Mouse (Mus musculus): Measurements from ENCODE around the gene Slc51a. TPM values are rescaled to one million over a fixed set of nuclear protein-coding genes. Genes with fewer than 3 reads are reported as not detected.

Gene Slc51a
- polyA plus RNA-seq, 1 experiment from 2014 or later = 3.1 TPM

GRCm38 (mm10) chr16:32516006-32516962, 28.6 kb upstream of the Slc51a start:
- peak; percentile 57 for DNase-seq (ENCODE audit: low spot score)
- no peaks in the 10 kb centered on the region for H3K36me3 ChIP-seq (ENCODE audit: control insufficient read depth, insufficient read depth, low read length)
- peak overlapping the region; percentile 80 for H3K27ac ChIP-seq (replicated peaks)
- peak overlapping the region; percentile 47; the same call in 1 of the 2 replicates for H3K9ac ChIP-seq (ENCODE audit: low read length)
- H3K4me1 ChIP-seq (replicated peaks; ENCODE audit: control insufficient read depth, insufficient read depth) = no peaks in the 10 kb centered on the region
- WGBS = 26% methylated on average over 21 of the region's 21 CpGs
- no peak for TF ChIP-seq CTCF (IDR thresholded peaks at IDR 0.05; ENCODE audit: low read depth)
- no peak for TF ChIP-seq EP300 (optimal IDR thresholded peaks at IDR 0.05)
- H3K4me3 ChIP-seq (ENCODE audit: low read depth, low read length) = no peak overlapping the region
- peak; percentile 45 for ATAC-seq (ENCODE audit: low FRiP score, low TSS enrichment)
- peak overlapping the region; percentile 35; the same call in 1 of the 2 replicates for H3K4me2 ChIP-seq (replicated peaks; ENCODE audit: low read depth)
- H3K27me3 ChIP-seq (ENCODE audit: control insufficient read depth, insufficient read depth, low read length) = no peaks in the 10 kb centered on the region
- H3K9me3 ChIP-seq (ENCODE audit: control insufficient read depth, low read length) = no peaks in the 10 kb centered on the region

- H3K27me3 ChIP-seq (ENCODE audit: control insufficient read depth, insufficient read depth, low read length) = no peaks in the 10 kb centered on the region
- no peak overlapping the region for H3K9ac ChIP-seq (ENCODE audit: low read length)
- H3K36me3 ChIP-seq (ENCODE audit: control insufficient read depth, insufficient read depth, low read length) = no peaks in the 10 kb centered on the region
- no peaks in the 10 kb centered on the region for H3K9me3 ChIP-seq (ENCODE audit: control insufficient read depth, low read length)
- DNase-seq (ENCODE audit: low spot score) (peak; percentile 14), ATAC-seq (ENCODE audit: low FRiP score, low TSS enrichment) (no peak)
- H3K27ac ChIP-seq (replicated peaks) = no peak overlapping the region
- H3K4me1 ChIP-seq (replicated peaks; ENCODE audit: control insufficient read depth, insufficient read depth) = no peaks in the 10 kb centered on the region
- TF ChIP-seq EP300 (optimal IDR thresholded peaks at IDR 0.05) = no peak
- TF ChIP-seq CTCF (IDR thresholded peaks at IDR 0.05; ENCODE audit: low read depth) = no peak
- H3K4me2 ChIP-seq (replicated peaks; ENCODE audit: low read depth) = no peak overlapping the region
- H3K4me3 ChIP-seq (ENCODE audit: low read depth, low read length) = no peak overlapping the region
- 88% methylated on average over 6 of the region's 6 CpGs for WGBS
Observed at GRCm38 (mm10) chr16:32513948-32514347, 26.3 kb upstream of the Slc51a start.

- Histone ChIP-seq H3K9me3 (ENCODE audit: control insufficient read depth, low read length) (no peaks in the 10 kb centered on the region), H3K4me1 (replicated peaks; ENCODE audit: control insufficient read depth, insufficient read depth) (no peaks in the 10 kb centered on the region), H3K36me3 (ENCODE audit: control insufficient read depth, insufficient read depth, low read length) (no peaks in the 10 kb centered on the region), H3K4me3 (ENCODE audit: low read depth, low read length) (no peak overlapping the region), H3K27me3 (ENCODE audit: control insufficient read depth, insufficient read depth, low read length) (no peaks in the 10 kb centered on the region), H3K4me2 (replicated peaks; ENCODE audit: low read depth) (no peak overlapping the region), H3K27ac (replicated peaks) (peak overlapping the region; percentile 76), H3K9ac (ENCODE audit: low read length) (no peak overlapping the region)
- no peak for ATAC-seq (ENCODE audit: low FRiP score, low TSS enrichment)
- DNase-seq (ENCODE audit: low spot score) = peak; percentile 23
- WGBS = 70% methylated on average over 6 of the region's 6 CpGs
- no peak for TF ChIP-seq EP300 (optimal IDR thresholded peaks at IDR 0.05)
Observed at GRCm38 (mm10) chr16:32513401-32513800, 25.7 kb upstream of the Slc51a start.

GRCm38 (mm10) chr16:32512921-32513320, 25.2 kb upstream of the Slc51a start:
- DNase-seq (ENCODE audit: low spot score) = peak; percentile 58
- 14% methylated on average over 3 of the region's 3 CpGs for WGBS
- peak overlapping the region; percentile 76 for H3K27ac ChIP-seq (replicated peaks)

GRCm38 (mm10) chr16:32511827-32512490, 24.3 kb upstream of the Slc51a start:
- 82% methylated on average over 8 of the region's 8 CpGs for WGBS
- DNase-seq (ENCODE audit: low spot score) = peak; percentile 28
- TF ChIP-seq EP300 (optimal IDR thresholded peaks at IDR 0.05) = no peak
- no peak for TF ChIP-seq CTCF (IDR thresholded peaks at IDR 0.05; ENCODE audit: low read depth)
- Histone ChIP-seq H3K4me2 (replicated peaks; ENCODE audit: low read depth) (no peak overlapping the region), H3K4me3 (ENCODE audit: low read depth, low read length) (no peak overlapping the region), H3K27me3 (ENCODE audit: control insufficient read depth, insufficient read depth, low read length) (no peaks in the 10 kb centered on the region), H3K9ac (ENCODE audit: low read length) (no peak overlapping the region), H3K36me3 (ENCODE audit: control insufficient read depth, insufficient read depth, low read length) (no peaks in the 10 kb centered on the region), H3K27ac (replicated peaks) (0 out of 2 replicates have a peak overlapping the region, but pooled peaks have one; percentile 75), H3K9me3 (ENCODE audit: control insufficient read depth, low read length) (no peaks in the 10 kb centered on the region), H3K4me1 (replicated peaks; ENCODE audit: control insufficient read depth, insufficient read depth) (no peaks in the 10 kb centered on the region)
- ATAC-seq (ENCODE audit: low FRiP score, low TSS enrichment) = no peak

More at GRCm38 (mm10) chr16:32512921-32513320, 25.2 kb upstream of the Slc51a start:
- H3K4me1 ChIP-seq (replicated peaks; ENCODE audit: control insufficient read depth, insufficient read depth) = no peaks in the 10 kb centered on the region
- no peak overlapping the region for H3K4me2 ChIP-seq (replicated peaks; ENCODE audit: low read depth)
- TF ChIP-seq CTCF (IDR thresholded peaks at IDR 0.05; ENCODE audit: low read depth) (no peak), EP300 (optimal IDR thresholded peaks at IDR 0.05) (no peak)
- no peak overlapping the region for H3K9ac ChIP-seq (ENCODE audit: low read length)
- H3K36me3 ChIP-seq (ENCODE audit: control insufficient read depth, insufficient read depth, low read length) = no peaks in the 10 kb centered on the region
- H3K27me3 ChIP-seq (ENCODE audit: control insufficient read depth, insufficient read depth, low read length) = no peaks in the 10 kb centered on the region
- no peak for ATAC-seq (ENCODE audit: low FRiP score, low TSS enrichment)
- H3K4me3 ChIP-seq (ENCODE audit: low read depth, low read length) = no peak overlapping the region
- no peaks in the 10 kb centered on the region for H3K9me3 ChIP-seq (ENCODE audit: control insufficient read depth, low read length)
